In genomic region chr11:90483766-90484165, GRCm38 (mm10) we compare ENCODE assay signal across 27 mouse cellular contexts.
"Had no signal": no experiment of that assay in that cellular context is flagged by ENCODE, and none has a peak within 500 bp of the region (broad histone marks: within the 10 kb centered on the region; RNA-seq: fewer than 3 reads in every experiment).

No protein-coding gene starts in this region.

- DNase-seq: cerebellum, adult 2 months; cerebellum, adult 8-10 months; cerebellum, adult 9-10 months; cerebellum, adult 9-11 months; cerebellum, postnatal 10 days; cerebellum, postnatal 14 days; cerebellum, postnatal 25 days; cerebellum, postnatal 36 days; embryo, embryonic 11 days; forebrain, postnatal 0 days; gastrocnemius, adult 2 months; gastrocnemius, postnatal 10 days; gastrocnemius, postnatal 14 days; gastrocnemius, postnatal 25 days; gastrocnemius, postnatal 36 days; heart, adult 18-20 months; heart, adult 2 months had no signal

- H3K9me3 ChIP-seq: embryonic facial prominence, embryonic 10.5 days; embryonic facial prominence, embryonic 12.5 days; embryonic facial prominence, embryonic 15.5 days; forebrain, embryonic 12.5 days; forebrain, embryonic 13.5 days; forebrain, embryonic 15.5 days had no signal

- ATAC-seq: forebrain, embryonic 13.5 days; forebrain, embryonic 14.5 days; forebrain, embryonic 15.5 days; forebrain, postnatal 0 days had no signal

- H3K4me2 ChIP-seq: embryonic facial prominence, embryonic 12.5 days; embryonic facial prominence, embryonic 13.5 days; embryonic facial prominence, embryonic 15.5 days; forebrain, embryonic 12.5 days; forebrain, embryonic 13.5 days; forebrain, embryonic 15.5 days had no signal

- H3K4me3 ChIP-seq: embryonic facial prominence, embryonic 10.5 days; embryonic facial prominence, embryonic 12.5 days; embryonic facial prominence, embryonic 13.5 days; embryonic facial prominence, embryonic 15.5 days; erythroblast, embryonic 14.5 days; forebrain, embryonic 10.5 days; forebrain, embryonic 12.5 days; forebrain, embryonic 13.5 days; forebrain, embryonic 15.5 days; gastrocnemius, adult 2 months; heart, adult 2 months had no signal

- H3K36me3 ChIP-seq: forebrain, embryonic 15.5 days had no signal

- H3K27ac ChIP-seq: embryonic facial prominence, embryonic 10.5 days; embryonic facial prominence, embryonic 12.5 days; embryonic facial prominence, embryonic 13.5 days; embryonic facial prominence, embryonic 15.5 days; forebrain, embryonic 10.5 days; forebrain, embryonic 12.5 days; forebrain, embryonic 13.5 days; forebrain, embryonic 15.5 days; gastrocnemius, adult 2 months; heart, adult 2 months had no signal

- H3K27me3 ChIP-seq: embryonic facial prominence, embryonic 12.5 days; embryonic facial prominence, embryonic 13.5 days; embryonic facial prominence, embryonic 15.5 days; forebrain, embryonic 15.5 days had no signal

- H3K4me1 ChIP-seq: embryonic facial prominence, embryonic 10.5 days had no signal

- H3K9ac ChIP-seq: embryonic facial prominence, embryonic 12.5 days; embryonic facial prominence, embryonic 13.5 days; embryonic facial prominence, embryonic 15.5 days; forebrain, embryonic 12.5 days; forebrain, embryonic 13.5 days; forebrain, embryonic 15.5 days; forebrain, postnatal 0 days had no signal
